Mouse (Mus musculus) heart, adult 2 months (tissue): ENCODE measurements around the gene Slc12a8. TPM values are rescaled to one million over a fixed set of nuclear protein-coding genes. Genes with fewer than 3 reads are reported as not detected.

Experiments
- DNase-seq, 2 experiments: peaks; one replicate each; pipeline ENCODE4 v3.0.0; 2021
- H3K27ac ChIP-seq: fragments of 200-600 bp; 2 replicates; pipeline ENCODE4 v1.8.1; 2022
- H3K27me3 ChIP-seq: fragments of 200-500 bp; 2 replicates; pipeline ENCODE4 v1.6.1; 2012; ENCODE audit warnings: mild to moderate bottlenecking, low read length, inconsistent platforms, mixed read lengths; ENCODE audit not compliant: control insufficient read depth, insufficient read depth
- H3K36me3 ChIP-seq: fragments of 200-500 bp; 2 replicates; pipeline ENCODE4 v1.6.1; 2012; ENCODE audit warnings: low read length, inconsistent platforms; ENCODE audit not compliant: control insufficient read depth, insufficient read depth
- H3K4me1 ChIP-seq: fragments of 200-500 bp; 2 replicates; pipeline ENCODE4 v1.6.1; 2011; ENCODE audit warnings: low read length; ENCODE audit not compliant: control insufficient read depth, insufficient read depth
- H3K4me3 ChIP-seq: fragments of 200-600 bp; 2 replicates; pipeline ENCODE4 v1.8.1; 2022
- H3K79me2 ChIP-seq: fragments of 200-500 bp; replicated peaks from 2 replicates; pipeline ENCODE4 v1.6.1; 2012; ENCODE audit warnings: mild to moderate bottlenecking, inconsistent platforms, low read length, moderate library complexity, mixed read lengths; ENCODE audit not compliant: control insufficient read depth, insufficient read depth
- H3K9ac ChIP-seq: fragments of 200-500 bp; 2 replicates; pipeline ENCODE4 v1.6.1; 2012; ENCODE audit warnings: low read depth, mild to moderate bottlenecking, control low read depth, inconsistent platforms, low read length, mixed read lengths
- CTCF ChIP-seq: fragments of 200-600 bp; IDR thresholded peaks from 2 replicates; pipeline ENCODE4 v1.8.1; 2022; ENCODE audit warnings: antibody characterized with exemption, mild to moderate bottlenecking, moderate library complexity
- EP300 ChIP-seq: fragments of 200-500 bp; IDR thresholded peaks from 2 replicates; pipeline ENCODE4 v1.6.1; 2011; ENCODE audit warnings: low read depth, low read length, control low read depth; ENCODE audit not compliant: insufficient read depth
- POLR2A ChIP-seq: fragments of 200-500 bp; IDR thresholded peaks from 2 replicates; pipeline ENCODE4 v1.6.1; 2011; ENCODE audit warnings: mild to moderate bottlenecking, low read depth, low read length, control low read depth; ENCODE audit not compliant: insufficient read depth
- WGBS: fragments of 180-500 bp; shearing (Covaris S2); methylation state at CpG from one replicate; pipeline ENCODE4 v1.1.7; 2018; 5-methylcytosine and 5-hydroxymethylcytosine counted together
- intact Hi-C: fragments of 180-260 bp; cut with DNase I; formaldehyde crosslinking; loops from one replicate; pipeline ENCODE4 v1.15.1; 2025
- polyA plus RNA-seq: library from polyadenylated mRNA; depleted of rRNA; stranded (reverse); fragments of >200 nt; gene quantifications from 2 replicates; pipeline ENCODE4 v1.2.3, GENCODE M21; 2012
- total RNA-seq, 2 experiments: library from RNA; stranded (reverse); gene quantifications; 2 replicates each; pipeline ENCODE4 v1.2.3; 2021

The Slc12a8 gene
- total and polyA plus RNA-seq, 3 experiments: 0.31 to 0.66 (median 0.45) TPM

- 78% methylated on average over 9 of the region's 9 CpGs for WGBS
- no peak for TF ChIP-seq CTCF
- no peak for TF ChIP-seq POLR2A
- TF ChIP-seq EP300: no peak
- Histone ChIP-seq H3K27me3 (no peaks in the 10 kb centered on the region), H3K4me1 (peaks cover 3% of the 10 kb centered on the region), H3K36me3 (no peaks in the 10 kb centered on the region), H3K27ac (no peak overlapping the region; the same call in 1 of the 2 replicates), H3K79me2 (no peaks in the 10 kb centered on the region), H3K9ac (no peak overlapping the region), H3K4me3 (no peak overlapping the region)
- intact Hi-C loops: no loop called here
- DNase-seq: no peak
These were observed 88.8 kb downstream of the Slc12a8 start for GRCm38 (mm10) chr16:33605647-33606596.

GRCm38 (mm10) chr16:33606691-33607532 lies 89.8 kb downstream of the Slc12a8 start:
- 45% methylated on average over 8 of the region's 8 CpGs for WGBS
- Histone ChIP-seq H3K27ac (peak overlapping the region; percentile 70), H3K4me3 (no peak overlapping the region), H3K9ac (no peak overlapping the region; the same call in 1 of the 2 replicates), H3K4me1 (peaks cover 3% of the 10 kb centered on the region), H3K36me3 (no peaks in the 10 kb centered on the region), H3K27me3 (no peaks in the 10 kb centered on the region), H3K79me2 (no peaks in the 10 kb centered on the region)
- peak in 1 of 2 experiments; percentile 68 for DNase-seq
- intact Hi-C loops: loop anchor here (1.0 kb wide), 1 partner anchor 58 kb away; no protein-coding TSS in a partner anchor
- TF ChIP-seq POLR2A (0 out of 2 replicates have a peak, but pooled peaks have one; percentile 36), CTCF (no peak), EP300 (peak; percentile 97)

- Histone ChIP-seq H3K27ac (no peak overlapping the region), H3K4me3 (no peak overlapping the region), H3K79me2 (no peaks in the 10 kb centered on the region), H3K36me3 (no peaks in the 10 kb centered on the region), H3K27me3 (no peaks in the 10 kb centered on the region), H3K4me1 (peaks cover 4% of the 10 kb centered on the region), H3K9ac (no peak overlapping the region)
- DNase-seq: no peak
- WGBS: 63% methylated on average over 2 of the region's 2 CpGs
- TF ChIP-seq CTCF (no peak), POLR2A (no peak), EP300 (no peak)
- intact Hi-C loops: no loop called here
These were observed 92.4 kb downstream of the Slc12a8 start for GRCm38 (mm10) chr16:33609554-33609953.

GRCm38 (mm10) chr16:33610466-33610865 lies 93.3 kb downstream of the Slc12a8 start:
- no peak overlapping the region for H3K27ac ChIP-seq
- no peaks in the 10 kb centered on the region for H3K79me2 ChIP-seq
- TF ChIP-seq EP300 (no peak), POLR2A (no peak), CTCF (no peak)
- H3K4me1 ChIP-seq: peaks cover 4% of the 10 kb centered on the region
- no peaks in the 10 kb centered on the region for H3K27me3 ChIP-seq
- no peak overlapping the region for H3K9ac ChIP-seq
- intact Hi-C loops: no loop called here
- H3K36me3 ChIP-seq: no peaks in the 10 kb centered on the region
- 92% methylated on average over 7 of the region's 7 CpGs for WGBS
- no peak for DNase-seq
- H3K4me3 ChIP-seq: no peak overlapping the region

GRCm38 (mm10) chr16:33611291-33611690 lies 94.2 kb downstream of the Slc12a8 start:
- Histone ChIP-seq H3K4me3 (no peak overlapping the region), H3K79me2 (no peaks in the 10 kb centered on the region), H3K9ac (no peak overlapping the region), H3K4me1 (peaks cover 4% of the 10 kb centered on the region), H3K27me3 (no peaks in the 10 kb centered on the region), H3K36me3 (no peaks in the 10 kb centered on the region), H3K27ac (no peak overlapping the region)
- intact Hi-C loops: no loop called here
- WGBS: 85% methylated on average over 8 of the region's 8 CpGs
- DNase-seq: no peak
- no peak for TF ChIP-seq POLR2A
- TF ChIP-seq EP300: no peak
- no peak for TF ChIP-seq CTCF
